Mouse (Mus musculus): ENCODE measurements around the gene Dscaml1.

- TF ChIP-seq CTCF (IDR thresholded peaks at IDR 0.05; ENCODE audit: borderline replicate concordance, control insufficient read depth, extremely low read depth, insufficient read depth, low read length, poor library complexity): no peak
- TF ChIP-seq POLR2A (IDR thresholded peaks at IDR 0.05; ENCODE audit: control insufficient read depth, extremely low read depth, insufficient read depth, low read length, poor library complexity): no peak
Measured at GRCm38 (mm10) chr9:45522866-45523265, 96.4 kb downstream of the Dscaml1 start.

Measured in thymus, adult 2 months (tissue).